In the genomic region with DNA sequence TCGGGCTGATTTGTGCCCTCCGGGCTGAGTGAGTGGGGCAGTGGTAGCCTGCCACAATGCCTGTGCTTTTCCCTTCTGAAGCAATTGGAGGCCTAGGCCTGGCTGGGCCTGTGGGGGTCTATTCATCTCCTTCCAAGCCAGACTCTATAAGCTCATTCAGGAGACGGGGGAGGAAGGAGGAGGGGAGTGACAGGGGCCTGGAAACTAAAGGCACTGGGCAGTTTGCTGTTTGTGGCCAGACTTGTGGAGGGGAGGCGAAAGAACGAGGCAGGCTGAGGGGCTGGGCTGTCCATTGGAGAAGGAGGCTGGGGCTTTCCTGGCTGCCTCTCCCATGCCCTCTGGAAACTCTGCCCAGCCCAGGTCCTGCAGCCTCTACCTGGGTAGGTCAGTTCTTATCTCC, we compare ENCODE assay signal across 13 mouse cellular contexts.
DNase-seq lines count a peak whose midpoint lies in the region; ATAC-seq and TF ChIP-seq lines count a peak whose summit lies in the region.
"Had no signal": no experiment of that assay in that cellular context is flagged by ENCODE, and none has a peak within 500 bp of the region (broad histone marks: within the 10 kb centered on the region; RNA-seq: fewer than 3 reads in every experiment).

No protein-coding gene starts in this region.

- no peaks in the 10 kb centered on the region for H3K36me3 ChIP-seq in forebrain, embryonic 12.5 days (replicated peaks)
- H3K36me3 ChIP-seq in hindbrain, postnatal 0 days (ENCODE audit: insufficient read depth, low read length): 0 out of 2 replicates have a peak, but pooled peaks cover 6% of the 10 kb centered on the region
- 0 out of 2 replicates have a peak, but pooled peaks cover 2% of the 10 kb centered on the region for H3K36me3 ChIP-seq in neural tube, embryonic 15.5 days
- H3K36me3 ChIP-seq: limb, embryonic 13.5 days had no signal

- H3K9me3 ChIP-seq in forebrain, embryonic 12.5 days: no peaks in the 10 kb centered on the region
- no peaks in the 10 kb centered on the region for H3K9me3 ChIP-seq in hindbrain, postnatal 0 days (ENCODE audit: low read length)
- H3K9me3 ChIP-seq in neural tube, embryonic 15.5 days (replicated peaks): no peaks in the 10 kb centered on the region
- H3K9me3 ChIP-seq: limb, embryonic 13.5 days had no signal

- no peak overlapping the region for H3K4me2 ChIP-seq in forebrain, embryonic 12.5 days
- no peak overlapping the region for H3K4me2 ChIP-seq in hindbrain, postnatal 0 days (ENCODE audit: low read depth, low read length)
- H3K4me2 ChIP-seq in neural tube, embryonic 15.5 days: no peak overlapping the region
- H3K4me2 ChIP-seq: limb, embryonic 13.5 days; lung, embryonic 14.5 days had no signal

- DNase-seq in layer of hippocampus, adult 9-11 months: peak; percentile 58
- DNase-seq in layer of hippocampus, postnatal 25 days (ENCODE audit: extremely low spot score in 1 of 2, low spot score in 1 of 2): no peak
- peak; percentile 77 for DNase-seq in hindbrain, postnatal 0 days (ENCODE audit: low spot score)
- DNase-seq in urinary bladder, postnatal 36 days (ENCODE audit: low spot score in 2 of 2): no peak
- DNase-seq in kidney, postnatal 4 days: no peak
- DNase-seq: heart, postnatal 10 days; lung, embryonic 14.5 days; right cerebral cortex, adult 18-20 months had no signal

- no peaks in the 10 kb centered on the region for H3K27me3 ChIP-seq in forebrain, embryonic 12.5 days
- H3K27me3 ChIP-seq in hindbrain, postnatal 0 days (ENCODE audit: insufficient read depth, low read length): no peaks in the 10 kb centered on the region
- H3K27me3 ChIP-seq in neural tube, embryonic 15.5 days (replicated peaks): no peaks in the 10 kb centered on the region
- H3K27me3 ChIP-seq: limb, embryonic 13.5 days had no signal

- no peak overlapping the region for H3K4me3 ChIP-seq in forebrain, embryonic 12.5 days (replicated peaks)
- H3K4me3 ChIP-seq in hindbrain, postnatal 0 days (ENCODE audit: low read length): no peak overlapping the region
- H3K4me3 ChIP-seq in neural tube, embryonic 15.5 days (replicated peaks): no peak overlapping the region
- H3K4me3 ChIP-seq: limb, embryonic 13.5 days had no signal

- TF ChIP-seq CTCF in hindbrain, postnatal 0 days (IDR thresholded peaks at IDR 0.05; ENCODE audit: low read depth): no peak

- 12% methylated on average over 5 of the region's 5 CpGs for WGBS in forebrain, embryonic 12.5 days
- WGBS in hindbrain, postnatal 0 days: 23% methylated on average over 5 of the region's 5 CpGs
- WGBS in neural tube, embryonic 15.5 days: 31% methylated on average over 5 of the region's 5 CpGs

- H3K27ac ChIP-seq in forebrain, embryonic 12.5 days: peak overlapping the region; percentile 73
- peak overlapping the region; percentile 77 for H3K27ac ChIP-seq in hindbrain, postnatal 0 days
- H3K27ac ChIP-seq in neural tube, embryonic 15.5 days (replicated peaks): peak overlapping the region; percentile 66
- H3K27ac ChIP-seq: kidney, postnatal 0 days; limb, embryonic 13.5 days had no signal

- ATAC-seq in forebrain, embryonic 12.5 days (ENCODE audit: low FRiP score): peak; percentile 51; the same call in 1 of the 2 replicates
- peak; percentile 85 for ATAC-seq in hindbrain, postnatal 0 days
- peak; percentile 65; the same call in 1 of the 2 replicates for ATAC-seq in neural tube, embryonic 15.5 days (ENCODE audit: low FRiP score)
- ATAC-seq in cerebellum, adult (ENCODE audit: insufficient number of reproducible peaks, low FRiP score, low TSS enrichment): no peak

- no peak overlapping the region for H3K9ac ChIP-seq in forebrain, embryonic 12.5 days
- H3K9ac ChIP-seq in hindbrain, postnatal 0 days (replicated peaks; ENCODE audit: low read length): no peak overlapping the region
- no peak overlapping the region for H3K9ac ChIP-seq in neural tube, embryonic 15.5 days (replicated peaks)
- H3K9ac ChIP-seq: limb, embryonic 13.5 days; lung, embryonic 14.5 days had no signal

- peaks cover 26% of the 10 kb centered on the region for H3K4me1 ChIP-seq in forebrain, embryonic 12.5 days
- H3K4me1 ChIP-seq in hindbrain, postnatal 0 days (ENCODE audit: insufficient read depth, low read length): peaks cover 15% of the 10 kb centered on the region
- H3K4me1 ChIP-seq in neural tube, embryonic 15.5 days: peaks cover 10% of the 10 kb centered on the region
- H3K4me1 ChIP-seq: limb, embryonic 13.5 days had no signal

Comparison
In these comparisons a context has a peak if more than half of its experiments do, and no peak if none do; other contexts are left out.
1. DNase-seq: peak in layer of hippocampus, adult 9-11 months (single experiment) and hindbrain, postnatal 0 days (single experiment); none in layer of hippocampus, postnatal 25 days (0 of 2), urinary bladder, postnatal 36 days (0 of 2) and kidney, postnatal 4 days (0 of 2).
2. Peak in every context shown above with its lines, with median percentiles within 50 percentile points of each other: H3K27ac ChIP-seq.